ENCODE assay signal across 25 mouse cellular contexts in the genomic region with DNA sequence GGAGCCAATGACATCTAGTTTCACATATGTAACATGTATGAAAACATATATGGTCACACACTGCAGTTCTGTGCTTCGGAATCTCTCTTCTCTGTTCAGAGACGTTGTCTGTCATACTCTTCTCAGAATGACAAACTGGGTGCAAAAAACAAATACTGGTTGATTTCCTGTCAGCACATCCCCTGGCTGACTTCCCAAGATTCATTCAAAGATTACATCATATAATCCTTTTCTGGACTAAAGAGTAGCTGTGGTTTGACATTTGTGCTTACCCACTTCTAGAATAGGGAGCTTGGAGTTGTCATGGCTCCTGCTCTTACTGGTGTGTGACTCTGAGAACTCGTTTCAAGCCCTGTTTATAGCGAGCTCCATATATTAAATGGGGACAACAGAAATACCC.
DNase-seq lines count a peak whose midpoint lies in the region; ATAC-seq and TF ChIP-seq lines count a peak whose summit lies in the region.
"Had no signal": no experiment of that assay in that cellular context is flagged by ENCODE, and none has a peak within 500 bp of the region (broad histone marks: within the 10 kb centered on the region; RNA-seq: fewer than 3 reads in every experiment).

No protein-coding gene starts in this region.

- TF ChIP-seq POLR2A in lung, adult 2 months (IDR thresholded peaks at IDR 0.05; ENCODE audit: borderline replicate concordance, extremely low read depth, low read depth, low read length) = no peak

- no peak for DNase-seq in lung, postnatal 25 days (ENCODE audit: low spot score)
- peak; percentile 11 for DNase-seq in lung, postnatal 10 days
- DNase-seq in lung, adult 2 months = no peak
- DNase-seq in 3T3-L1 (ENCODE audit: low read depth, low spot score) (peak; percentile 48), NIH3T3 (ENCODE audit: low read depth) (peak; percentile 27)
- no peak for DNase-seq in heart, postnatal 36 days
- DNase-seq: adrenal gland, adult 8-10 months; adrenal gland, postnatal 14 days; adrenal gland, postnatal 36 days; B cell, adult 2 months; cerebellum, adult 11-12 months; cerebellum, adult 2 months; cerebellum, adult 9-10 months; cerebellum, postnatal 10 days; cerebellum, postnatal 25 days; forebrain, postnatal 0 days had no signal

- H3K9ac ChIP-seq in lung, embryonic 16.5 days (ENCODE audit: low read length) = no peak overlapping the region
- H3K9ac ChIP-seq in midbrain, embryonic 16.5 days (ENCODE audit: low read depth, low read length) = no peak overlapping the region
- H3K9ac ChIP-seq: embryonic facial prominence, embryonic 12.5 days; forebrain, embryonic 13.5 days; forebrain, embryonic 15.5 days; forebrain, postnatal 0 days had no signal

- peaks cover 3% of the 10 kb centered on the region; the same call in 1 of the 2 replicates for H3K9me3 ChIP-seq in lung, embryonic 16.5 days (ENCODE audit: control insufficient read depth, low read length)
- no peaks in the 10 kb centered on the region for H3K9me3 ChIP-seq in midbrain, embryonic 16.5 days (replicated peaks; ENCODE audit: control insufficient read depth, low read length, poor library complexity, severe bottlenecking)
- H3K9me3 ChIP-seq: forebrain, embryonic 15.5 days had no signal

- intact Hi-C loops in heart, postnatal 36 days (cut with DNase I) = no loop called here

- no peak overlapping the region for H3K4me2 ChIP-seq in lung, embryonic 16.5 days (ENCODE audit: low read depth, low read length)
- H3K4me2 ChIP-seq in midbrain, embryonic 16.5 days (ENCODE audit: low read length) = no peak overlapping the region
- H3K4me2 ChIP-seq: embryonic facial prominence, embryonic 12.5 days; forebrain, embryonic 13.5 days; forebrain, embryonic 15.5 days had no signal

- no peak overlapping the region for H3K27ac ChIP-seq in lung, embryonic 16.5 days (ENCODE audit: low read length)
- H3K27ac ChIP-seq in midbrain, embryonic 16.5 days (ENCODE audit: low read length) = no peak overlapping the region
- H3K27ac ChIP-seq: embryonic facial prominence, embryonic 10.5 days; embryonic facial prominence, embryonic 12.5 days; forebrain, embryonic 13.5 days; forebrain, embryonic 15.5 days had no signal

- H3K4me3 ChIP-seq in lung, embryonic 16.5 days (ENCODE audit: low read length) = no peak overlapping the region
- no peak overlapping the region for H3K4me3 ChIP-seq in lung, adult 2 months (replicated peaks; ENCODE audit: extremely low read depth, low read depth, low read length)
- H3K4me3 ChIP-seq in midbrain, embryonic 16.5 days (ENCODE audit: low read depth, low read length) = no peak overlapping the region
- H3K4me3 ChIP-seq: embryonic facial prominence, embryonic 10.5 days; embryonic facial prominence, embryonic 12.5 days; forebrain, embryonic 13.5 days; forebrain, embryonic 15.5 days had no signal

- H3K27me3 ChIP-seq in lung, embryonic 16.5 days (ENCODE audit: control insufficient read depth, insufficient read depth, low read depth, low read length) = no peaks in the 10 kb centered on the region
- H3K27me3 ChIP-seq in midbrain, embryonic 16.5 days (ENCODE audit: control insufficient read depth, insufficient read depth, low read depth, low read length) = no peaks in the 10 kb centered on the region
- H3K27me3 ChIP-seq: CH12.LX; embryonic facial prominence, embryonic 12.5 days; forebrain, embryonic 13.5 days; forebrain, embryonic 15.5 days had no signal

- no peak for TF ChIP-seq CTCF in lung, adult 2 months (IDR thresholded peaks at IDR 0.05; ENCODE audit: insufficient read depth, low read length)

- H3K4me1 ChIP-seq in lung, embryonic 16.5 days (replicated peaks; ENCODE audit: control insufficient read depth, insufficient read depth, low read length) = no peaks in the 10 kb centered on the region
- no peaks in the 10 kb centered on the region for H3K4me1 ChIP-seq in lung, adult 2 months (ENCODE audit: control insufficient read depth, insufficient read depth, low read length)
- peaks cover 17% of the 10 kb centered on the region for H3K4me1 ChIP-seq in midbrain, embryonic 16.5 days (ENCODE audit: control insufficient read depth, insufficient read depth, low read length)

- WGBS in lung, embryonic 16.5 days = 60% methylated on average over 4 of the region's 4 CpGs
- WGBS in lung, adult 2 months = 55% methylated on average over 4 of the region's 4 CpGs
- 91% methylated on average over 4 of the region's 4 CpGs for WGBS in midbrain, embryonic 16.5 days

- peak; percentile 26; the same call in 1 of the 2 replicates for ATAC-seq in lung, embryonic 16.5 days (ENCODE audit: low read depth)
- no peak for ATAC-seq in midbrain, embryonic 16.5 days
- ATAC-seq: CD4-positive, CD25-positive, alpha-beta regulatory T cell, adult 4 months; forebrain, embryonic 13.5 days; forebrain, embryonic 15.5 days had no signal

- H3K36me3 ChIP-seq in lung, embryonic 16.5 days (ENCODE audit: control insufficient read depth, insufficient read depth, low read length) = no peaks in the 10 kb centered on the region
- no peaks in the 10 kb centered on the region for H3K36me3 ChIP-seq in midbrain, embryonic 16.5 days (ENCODE audit: control insufficient read depth, insufficient read depth, low read length)
- H3K36me3 ChIP-seq: embryonic facial prominence, embryonic 10.5 days; embryonic facial prominence, embryonic 12.5 days; forebrain, embryonic 15.5 days; G1E had no signal

Comparison
In these comparisons a context has a peak if more than half of its experiments do, and no peak if none do; other contexts are left out.
1. DNase-seq: peak in lung, postnatal 10 days (single experiment), 3T3-L1 (single experiment) and NIH3T3 (single experiment); none in lung, postnatal 25 days (single experiment), lung, adult 2 months (single experiment) and heart, postnatal 36 days (0 of 2).